Comparison of ENCODE assay signal across 19 mouse cellular contexts in the genomic region with DNA sequence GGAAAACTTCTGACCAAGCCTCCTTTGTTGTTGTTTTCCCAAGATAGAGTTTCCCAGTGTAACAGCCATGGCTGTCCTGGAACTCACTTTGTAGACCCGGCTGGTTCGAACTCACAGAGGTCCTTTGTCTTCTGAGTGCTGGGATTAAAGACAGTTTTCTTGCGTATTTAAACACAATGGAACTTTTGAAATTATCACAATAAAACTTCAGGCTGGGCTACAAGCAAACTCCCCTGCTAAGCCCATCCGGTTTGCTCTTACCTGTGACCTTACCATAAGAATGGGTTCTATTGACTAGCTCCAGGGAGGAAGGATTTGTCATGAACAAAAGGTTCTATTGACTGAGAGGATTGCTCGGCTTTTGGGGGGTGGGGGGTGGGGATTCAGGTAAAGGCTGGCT.
"Had no signal": no experiment of that assay in that cellular context is flagged by ENCODE, and none has a peak within 500 bp of the region (broad histone marks: within the 10 kb centered on the region; RNA-seq: fewer than 3 reads in every experiment).

No protein-coding gene starts in this region.

- H3K27ac ChIP-seq: left cerebral cortex, adult 2 months; liver, embryonic 13.5 days; midbrain, embryonic 12.5 days; midbrain, embryonic 15.5 days; neural tube, embryonic 12.5 days; neural tube, embryonic 15.5 days; stomach, postnatal 0 days had no signal

- H3K27me3 ChIP-seq: liver, embryonic 13.5 days; midbrain, embryonic 12.5 days; midbrain, embryonic 15.5 days; neural tube, embryonic 12.5 days; neural tube, embryonic 15.5 days had no signal

- DNase-seq: kidney, postnatal 10 days; kidney, postnatal 36 days; layer of hippocampus, postnatal 36 days; liver, embryonic 13.5 days; lung, adult 2 months; lung, postnatal 36 days; right cerebral cortex, adult 18-20 months; right cerebral cortex, postnatal 14 days; right cerebral cortex, postnatal 4 days; thymus, adult 2 months; thymus, postnatal 14 days; thymus, postnatal 4 days had no signal

- H3K4me3 ChIP-seq: left cerebral cortex, adult 2 months; liver, embryonic 13.5 days; midbrain, embryonic 12.5 days; midbrain, embryonic 15.5 days; neural tube, embryonic 12.5 days; neural tube, embryonic 15.5 days had no signal

- H3K9ac ChIP-seq: liver, embryonic 13.5 days; midbrain, embryonic 12.5 days; midbrain, embryonic 15.5 days; neural tube, embryonic 12.5 days; neural tube, embryonic 15.5 days had no signal

- H3K36me3 ChIP-seq: liver, embryonic 13.5 days; midbrain, embryonic 12.5 days; midbrain, embryonic 15.5 days; neural tube, embryonic 12.5 days; neural tube, embryonic 15.5 days had no signal

- ATAC-seq: lung, postnatal 0 days; midbrain, embryonic 15.5 days had no signal

- H3K9me3 ChIP-seq: midbrain, embryonic 12.5 days; midbrain, embryonic 15.5 days; neural tube, embryonic 15.5 days had no signal

- H3K4me2 ChIP-seq: liver, embryonic 13.5 days; midbrain, embryonic 12.5 days; midbrain, embryonic 15.5 days; neural tube, embryonic 12.5 days; neural tube, embryonic 15.5 days had no signal

- H3K4me1 ChIP-seq: midbrain, embryonic 12.5 days; midbrain, embryonic 15.5 days; neural tube, embryonic 12.5 days; neural tube, embryonic 15.5 days had no signal
